In genomic region chr7:49120488-49120864, GRCm38 (mm10) we compare ENCODE assay signal across 9 mouse cellular contexts.
DNase-seq lines count a peak whose midpoint lies in the region; ATAC-seq lines count a peak whose summit lies in the region.
"Had no signal": no experiment of that assay in that cellular context is flagged by ENCODE, and none has a peak within 500 bp of the region (broad histone marks: within the 10 kb centered on the region; RNA-seq: fewer than 3 reads in every experiment).

No protein-coding gene starts in this region.

- no peaks in the 10 kb centered on the region for H3K27me3 ChIP-seq in lung, embryonic 16.5 days (ENCODE audit: control insufficient read depth, insufficient read depth, low read depth, low read length)
- H3K27me3 ChIP-seq in intestine, embryonic 16.5 days (replicated peaks; ENCODE audit: control insufficient read depth, insufficient read depth, low read length), result no peaks in the 10 kb centered on the region
- H3K27me3 ChIP-seq in stomach, embryonic 16.5 days (ENCODE audit: control insufficient read depth, insufficient read depth, low read length), result peaks cover 8% of the 10 kb centered on the region

- no peak for ATAC-seq in cerebellum, adult (ENCODE audit: insufficient number of reproducible peaks, low FRiP score, low TSS enrichment)
- no peak for ATAC-seq in lung, embryonic 16.5 days (ENCODE audit: low read depth)
- no peak for ATAC-seq in intestine, embryonic 16.5 days
- no peak for ATAC-seq in stomach, embryonic 16.5 days (ENCODE audit: insufficient read depth, low FRiP score)

- no peaks in the 10 kb centered on the region for H3K36me3 ChIP-seq in lung, embryonic 16.5 days (ENCODE audit: control insufficient read depth, insufficient read depth, low read length)
- H3K36me3 ChIP-seq in intestine, embryonic 16.5 days (ENCODE audit: control insufficient read depth, insufficient read depth, low read length), result no peaks in the 10 kb centered on the region
- H3K36me3 ChIP-seq in stomach, embryonic 16.5 days (ENCODE audit: control insufficient read depth, insufficient read depth, low read length), result no peaks in the 10 kb centered on the region

- peak overlapping the region; percentile 43 for H3K4me2 ChIP-seq in lung, embryonic 16.5 days (ENCODE audit: low read depth, low read length)
- H3K4me2 ChIP-seq in intestine, embryonic 16.5 days (ENCODE audit: low read depth, low read length), result peak overlapping the region; percentile 49
- H3K4me2 ChIP-seq in stomach, embryonic 16.5 days (ENCODE audit: low read depth, low read length), result peak overlapping the region; percentile 28

- peak overlapping the region; percentile 33 for H3K4me3 ChIP-seq in lung, embryonic 16.5 days (ENCODE audit: low read length)
- no peak overlapping the region for H3K4me3 ChIP-seq in intestine, embryonic 16.5 days (ENCODE audit: low read length)
- H3K4me3 ChIP-seq in stomach, embryonic 16.5 days (replicated peaks; ENCODE audit: low read length), result peak overlapping the region; percentile 15; the same call in 1 of the 2 replicates

- H3K9me3 ChIP-seq in lung, embryonic 16.5 days (ENCODE audit: control insufficient read depth, low read length), result no peaks in the 10 kb centered on the region
- no peaks in the 10 kb centered on the region for H3K9me3 ChIP-seq in intestine, embryonic 16.5 days (ENCODE audit: control insufficient read depth, low read length)
- no peaks in the 10 kb centered on the region for H3K9me3 ChIP-seq in stomach, embryonic 16.5 days (replicated peaks; ENCODE audit: control insufficient read depth, low read length)

- H3K27ac ChIP-seq in lung, embryonic 16.5 days (ENCODE audit: low read length), result no peak overlapping the region
- H3K27ac ChIP-seq in intestine, embryonic 16.5 days (ENCODE audit: low read length), result no peak overlapping the region
- H3K27ac ChIP-seq in stomach, embryonic 16.5 days (ENCODE audit: low read length), result no peak overlapping the region

- 0 out of 2 replicates have a peak overlapping the region, but pooled peaks have one; percentile 12 for H3K9ac ChIP-seq in lung, embryonic 16.5 days (ENCODE audit: low read length)
- peak overlapping the region; percentile 24; the same call in 1 of the 2 replicates for H3K9ac ChIP-seq in intestine, embryonic 16.5 days (ENCODE audit: low read depth, low read length)
- H3K9ac ChIP-seq in stomach, embryonic 16.5 days (ENCODE audit: low read length), result no peak overlapping the region

- DNase-seq in cerebellum, adult 11-12 months, result peak; percentile 45
- DNase-seq in lung, adult 18-20 months, result no peak
- DNase-seq in adrenal gland, adult 8-10 months, result no peak
- DNase-seq in frontal cortex, postnatal 25 days (ENCODE audit: low spot score in 2 of 2), result no peak
- DNase-seq: thymus, postnatal 25 days had no signal

- 31% methylated on average over 6 of the region's 6 CpGs for WGBS in lung, embryonic 16.5 days
- 44% methylated on average over 6 of the region's 6 CpGs for WGBS in intestine, embryonic 16.5 days
- 42% methylated on average over 6 of the region's 6 CpGs for WGBS in stomach, embryonic 16.5 days

- H3K4me1 ChIP-seq in lung, embryonic 16.5 days (replicated peaks; ENCODE audit: control insufficient read depth, insufficient read depth, low read length), result peaks cover 7% of the 10 kb centered on the region; the same call in 1 of the 2 replicates
- no peaks in the 10 kb centered on the region for H3K4me1 ChIP-seq in intestine, embryonic 16.5 days (ENCODE audit: control insufficient read depth, insufficient read depth, low read length)
- H3K4me1 ChIP-seq in stomach, embryonic 16.5 days (ENCODE audit: control insufficient read depth, insufficient read depth, low read length), result no peaks in the 10 kb centered on the region
